Mouse (Mus musculus) E14TG2a.4 (cell line): ENCODE results near the gene Ropn1.

Experiments
- CTCF ChIP-seq: conservative IDR thresholded peaks from 2 replicates; pipeline ENCODE4 v1.5.1; 2014; ENCODE audit warnings: low read length
- NANOG ChIP-seq: IDR thresholded peaks from 2 replicates; pipeline ENCODE4 v1.6.1; 2014; ENCODE audit warnings: borderline replicate concordance, low read length, mixed read lengths

DNA sequence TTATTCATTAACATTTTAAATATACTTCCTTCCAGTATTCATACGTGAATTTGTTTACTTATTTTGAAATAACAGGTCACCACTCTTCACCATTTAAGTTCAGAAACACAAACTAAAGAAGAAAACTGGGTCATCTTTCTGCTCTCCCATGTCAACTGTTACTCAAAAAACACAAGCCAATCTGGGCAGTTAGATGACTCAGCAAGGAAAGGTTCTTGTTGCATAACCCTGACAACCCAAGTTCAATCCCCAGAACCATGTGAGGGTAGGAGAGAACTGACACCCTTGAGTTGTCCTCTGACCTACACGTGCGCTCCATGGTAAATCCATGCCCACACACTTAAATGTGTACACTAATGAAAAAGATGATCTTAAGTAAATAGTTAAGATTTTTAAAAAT, 75.4 kb downstream of the Ropn1 start:
- no peak for TF ChIP-seq NANOG
- no peak for TF ChIP-seq CTCF
